Mouse (Mus musculus) CH12.LX (cell line): Measurements from ENCODE around the gene Bmp8b.

ENCODE experiments used
- CTCF ChIP-seq, 2 experiments: IDR thresholded peaks in 1 of 2; conservative IDR thresholded peaks in 1 of 2; 2 replicates each; pipeline ENCODE4 v1.5.1; 2011 to 2012; ENCODE audit warnings: low read depth in 2 of 2, low read length in 2 of 2, improper control_type of control experiment in 1 of 2, inconsistent platforms in 1 of 2, mild to moderate bottlenecking in 1 of 2, moderate library complexity in 1 of 2
- EP300 ChIP-seq: IDR thresholded peaks from 2 replicates; pipeline ENCODE4 v1.6.1; 2011; ENCODE audit warnings: low read length, improper control_type of control experiment
- JUN ChIP-seq: IDR thresholded peaks from 2 replicates; pipeline ENCODE4 v1.6.1; 2011; ENCODE audit warnings: low read depth, mild to moderate bottlenecking, low read length, improper control_type of control experiment, moderate library complexity; ENCODE audit not compliant: insufficient read depth
- MXI1 ChIP-seq: IDR thresholded peaks from 2 replicates; pipeline ENCODE4 v1.6.1; 2011; ENCODE audit warnings: mild to moderate bottlenecking, low read depth, low read length, improper control_type of control experiment
- MYC ChIP-seq: IDR thresholded peaks from 2 replicates; pipeline ENCODE4 v1.6.1; 2011; ENCODE audit warnings: low read depth, mild to moderate bottlenecking, improper control_type of control experiment, low read length
- POLR2A ChIP-seq: IDR thresholded peaks from 2 replicates; pipeline ENCODE4 v1.6.1; 2011; ENCODE audit warnings: low read depth, mild to moderate bottlenecking, improper control_type of control experiment, low read length
- SIN3A ChIP-seq: IDR thresholded peaks from 2 replicates; pipeline ENCODE4 v1.6.1; 2012; ENCODE audit warnings: low read length, improper control_type of control experiment, inconsistent platforms
- ZC3H11A ChIP-seq: IDR thresholded peaks from 2 replicates; pipeline ENCODE4 v1.6.1; 2012; ENCODE audit warnings: low read depth, mild to moderate bottlenecking, inconsistent platforms, low read length, improper control_type of control experiment

DNA sequence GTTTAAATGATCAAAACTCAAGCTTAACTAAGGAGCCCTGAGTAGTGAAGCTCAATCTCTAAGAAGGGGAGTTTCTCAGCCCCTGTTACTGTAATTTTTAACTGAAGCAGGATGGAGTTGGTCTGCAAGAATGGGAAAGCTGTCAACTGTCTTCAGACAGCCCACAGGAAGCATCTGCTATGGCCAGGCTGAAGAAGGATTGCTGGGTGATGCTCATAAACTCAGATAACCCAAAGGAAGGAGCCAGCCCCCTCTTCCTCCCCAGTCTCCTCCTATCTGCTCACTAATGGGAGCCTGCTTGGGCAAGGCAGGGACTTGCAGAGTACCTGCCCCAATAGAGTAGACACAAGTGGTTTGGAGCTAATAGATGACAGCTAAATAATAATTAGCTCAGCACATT lies 50.9 kb downstream of the Bmp8b start:
- TF ChIP-seq CTCF (conservative IDR thresholded peaks at IDR 0.05 in 1 of 2, IDR thresholded peaks at IDR 0.05 in 1 of 2; ENCODE audit: low read depth in 2 of 2, low read length in 2 of 2) (no peak), MYC (no peak), JUN (no peak), SIN3A (no peak), ZC3H11A (no peak), POLR2A (no peak), EP300 (no peak), MXI1 (no peak)
